Mouse (Mus musculus): Measurements from ENCODE around the gene Rhox6. TPM values are rescaled to one million over a fixed set of nuclear protein-coding genes. Genes with fewer than 3 reads are reported as not detected.
"Not testable (repeated sequence)": the region's sequence is repeated elsewhere in the genome, so short reads cannot be mapped to it uniquely, and the experiment has no call there.

Rhox6 gene
- polyA plus RNA-seq (2015; fragmentation: Nextera tagmentation; extraction: Ambion mirVana) = 0.41 and 0.78 TPM in 2 replicates

- not testable (repeated sequence) for H3K27me3 ChIP-seq; ATAC-seq (ENCODE audit: insufficient number of reproducible peaks, low FRiP score, low TSS enrichment, low read depth); H3K9me3 ChIP-seq; H3K36me3 ChIP-seq; H3K9ac ChIP-seq; H3K4me3 ChIP-seq; H3K27ac ChIP-seq; H3K4me2 ChIP-seq; H3K4me1 ChIP-seq
- 87% methylated on average over 4 of the region's 12 CpGs for WGBS
Measured at GRCm38 (mm10) chrX:37826610-37827009, at the start of gene Rhox6. Rhox6 (plus strand) TSS chrX:37826910.

GRCm38 (mm10) chrX:37807286-37808080, 19.2 kb upstream of the Rhox6 start:
- Histone ChIP-seq H3K27me3 (no peaks in the 10 kb centered on the region), H3K4me3 (no peak overlapping the region), H3K4me1 (no peaks in the 10 kb centered on the region), H3K36me3 (no peaks in the 10 kb centered on the region), H3K27ac (no peak overlapping the region), H3K9me3 (no peaks in the 10 kb centered on the region), H3K4me2 (no peak overlapping the region), H3K9ac (no peak overlapping the region)
- WGBS = 84% methylated on average over 15 of the region's 15 CpGs
- ATAC-seq (ENCODE audit: insufficient number of reproducible peaks, low FRiP score, low TSS enrichment, low read depth) = no peak

- ATAC-seq (ENCODE audit: insufficient number of reproducible peaks, low FRiP score, low TSS enrichment, low read depth) = no peak
- H3K4me2 ChIP-seq = no peak overlapping the region
- WGBS = 79% methylated on average over 2 of the region's 2 CpGs
Measured at GRCm38 (mm10) chrX:37809396-37809795, 17.3 kb upstream of the Rhox6 start.

GRCm38 (mm10) chrX:37811179-37811578, 15.5 kb upstream of the Rhox6 start:
- Histone ChIP-seq H3K4me1 (no peaks in the 10 kb centered on the region), H3K9ac (no peak overlapping the region), H3K27ac (no peak overlapping the region), H3K27me3 (no peaks in the 10 kb centered on the region), H3K36me3 (no peaks in the 10 kb centered on the region), H3K9me3 (no peaks in the 10 kb centered on the region), H3K4me2 (no peak overlapping the region), H3K4me3 (no peak overlapping the region)
- no peak for ATAC-seq (ENCODE audit: insufficient number of reproducible peaks, low FRiP score, low TSS enrichment, low read depth)
- WGBS = 27% methylated on average over 5 of the region's 5 CpGs

More at GRCm38 (mm10) chrX:37809396-37809795, 17.3 kb upstream of the Rhox6 start:
- Histone ChIP-seq H3K27me3 (no peaks in the 10 kb centered on the region), H3K27ac (no peak overlapping the region), H3K36me3 (no peaks in the 10 kb centered on the region), H3K4me3 (no peak overlapping the region), H3K9me3 (no peaks in the 10 kb centered on the region), H3K4me1 (no peaks in the 10 kb centered on the region), H3K9ac (no peak overlapping the region)

- Histone ChIP-seq H3K36me3 (no peaks in the 10 kb centered on the region), H3K27ac (no peak overlapping the region), H3K4me3 (no peak overlapping the region), H3K4me1 (no peaks in the 10 kb centered on the region), H3K9me3 (no peaks in the 10 kb centered on the region), H3K4me2 (no peak overlapping the region), H3K27me3 (no peaks in the 10 kb centered on the region), H3K9ac (no peak overlapping the region)
- 71% methylated on average over 10 of the region's 10 CpGs for WGBS
- no peak for ATAC-seq (ENCODE audit: insufficient number of reproducible peaks, low FRiP score, low TSS enrichment, low read depth)
Measured at GRCm38 (mm10) chrX:37815665-37816064, 11.0 kb upstream of the Rhox6 start.

- H3K4me3 ChIP-seq; H3K36me3 ChIP-seq; H3K4me2 ChIP-seq; H3K4me1 ChIP-seq; H3K9ac ChIP-seq; H3K27ac ChIP-seq; ATAC-seq (ENCODE audit: insufficient number of reproducible peaks, low FRiP score, low TSS enrichment, low read depth); H3K9me3 ChIP-seq; H3K27me3 ChIP-seq: not testable (repeated sequence)
- WGBS = 76% methylated on average over 8 of the region's 8 CpGs
Measured at GRCm38 (mm10) chrX:37831386-37831785, 4.7 kb downstream of the Rhox6 start, which contains the start of gene Rhox7a. Rhox7a (plus strand) TSS chrX:37831686.

- no peak overlapping the region for H3K4me3 ChIP-seq
- no peaks in the 10 kb centered on the region for H3K4me1 ChIP-seq
- H3K27me3 ChIP-seq = no peaks in the 10 kb centered on the region
- WGBS = 96% methylated on average over 2 of the region's 2 CpGs
- H3K9me3 ChIP-seq = no peaks in the 10 kb centered on the region
- no peak overlapping the region for H3K9ac ChIP-seq
- no peak for ATAC-seq (ENCODE audit: insufficient number of reproducible peaks, low FRiP score, low TSS enrichment, low read depth)
- H3K27ac ChIP-seq = no peak overlapping the region
- H3K36me3 ChIP-seq = no peaks in the 10 kb centered on the region
- H3K4me2 ChIP-seq = no peak overlapping the region
Measured at GRCm38 (mm10) chrX:37871641-37872040, 44.9 kb downstream of the Rhox6 start.

- H3K27me3 ChIP-seq = no peaks in the 10 kb centered on the region
- H3K4me1 ChIP-seq = no peaks in the 10 kb centered on the region
- no peak for ATAC-seq (ENCODE audit: insufficient number of reproducible peaks, low FRiP score, low TSS enrichment, low read depth)
- H3K9ac ChIP-seq = no peak within 1 kb of the TSS
- no peak within 1 kb of the TSS for H3K4me2 ChIP-seq
- WGBS = 67% methylated on average over 4 of the region's 4 CpGs
- H3K9me3 ChIP-seq = no peaks in the 10 kb centered on the region
- no peak within 1 kb of the TSS for H3K4me3 ChIP-seq
- no peak within 1 kb of the TSS for H3K27ac ChIP-seq
- H3K36me3 ChIP-seq = no peaks in the 10 kb centered on the region
Measured at GRCm38 (mm10) chrX:37878844-37879243, 52.1 kb downstream of the Rhox6 start, which contains the start of gene Rhox8. Rhox8 (minus strand) TSS chrX:37878944.

Other genes with a start within 250 kb of the Rhox6 start
- not detected in 2 replicates for gene Rhox3f, start 245.9 kb upstream of the Rhox6 start, polyA plus RNA-seq (2015; fragmentation: Nextera tagmentation; extraction: Ambion mirVana)
- not detected in 2 replicates for gene Rhox4f, start 219.2 kb upstream of the Rhox6 start, polyA plus RNA-seq (2015; fragmentation: Nextera tagmentation; extraction: Ambion mirVana)
- not detected in 2 replicates for gene Rhox3g, start 198.3 kb upstream of the Rhox6 start, polyA plus RNA-seq (2015; fragmentation: Nextera tagmentation; extraction: Ambion mirVana)
- gene Rhox2g, start 183.4 kb upstream of the Rhox6 start, polyA plus RNA-seq (2015; fragmentation: Nextera tagmentation; extraction: Ambion mirVana) = not detected in 2 replicates
- not detected in 2 replicates for gene Rhox4g, start 175.6 kb upstream of the Rhox6 start, polyA plus RNA-seq (2015; fragmentation: Nextera tagmentation; extraction: Ambion mirVana)
- gene Rhox3h, start 158.1 kb upstream of the Rhox6 start, polyA plus RNA-seq (2015; fragmentation: Nextera tagmentation; extraction: Ambion mirVana) = not detected in 2 replicates
- not detected in 2 replicates for gene Rhox2h, start 153.6 kb upstream of the Rhox6 start, polyA plus RNA-seq (2015; fragmentation: Nextera tagmentation; extraction: Ambion mirVana)
- gene Rhox5, start 22.1 kb upstream of the Rhox6 start, polyA plus RNA-seq (2015; fragmentation: Nextera tagmentation; extraction: Ambion mirVana) = 0.35 and 0.40 TPM in 2 replicates
- gene Rhox7a, start 4.8 kb downstream of the Rhox6 start, polyA plus RNA-seq (2015; fragmentation: Nextera tagmentation; extraction: Ambion mirVana) = not detected in 2 replicates
- gene Rhox8, start 52.0 kb downstream of the Rhox6 start, polyA plus RNA-seq (2015; fragmentation: Nextera tagmentation; extraction: Ambion mirVana) = not detected in 2 replicates
- not detected in 2 replicates for gene Rhox7b, start 70.3 kb downstream of the Rhox6 start, polyA plus RNA-seq (2015; fragmentation: Nextera tagmentation; extraction: Ambion mirVana)
- not detected in 2 replicates for gene Rhox9, start 74.9 kb downstream of the Rhox6 start, polyA plus RNA-seq (2015; fragmentation: Nextera tagmentation; extraction: Ambion mirVana)
- gene Btg1-ps1, start 191.9 kb downstream of the Rhox6 start, polyA plus RNA-seq (2015; fragmentation: Nextera tagmentation; extraction: Ambion mirVana) = not detected in 2 replicates
- not detected in 2 replicates for gene Btg1-ps2, start 216.2 kb downstream of the Rhox6 start, polyA plus RNA-seq (2015; fragmentation: Nextera tagmentation; extraction: Ambion mirVana)
- gene Rhox10, start 239.6 kb downstream of the Rhox6 start, polyA plus RNA-seq (2015; fragmentation: Nextera tagmentation; extraction: Ambion mirVana) = not detected in 2 replicates